Mouse (Mus musculus) kidney, adult 18-20 months (tissue): ENCODE data around the gene Cntn3.

Source experiments
- DNase-seq: peaks from one replicate; pipeline ENCODE4 v3.0.0; 2021

The Cntn3 gene

GRCm38 (mm10) chr6:102478320-102479080 lies 94.4 kb downstream of the Cntn3 start:
- no peak for DNase-seq

GRCm38 (mm10) chr6:102438353-102438752 lies 134.5 kb downstream of the Cntn3 start:
- no peak for DNase-seq

- no peak for DNase-seq
Measured at GRCm38 (mm10) chr6:102427549-102427948, 145.4 kb downstream of the Cntn3 start.

GRCm38 (mm10) chr6:102421781-102422180 lies 151.1 kb downstream of the Cntn3 start:
- no peak for DNase-seq

- DNase-seq, result no peak
Measured at GRCm38 (mm10) chr6:102388590-102388989, 184.3 kb downstream of the Cntn3 start.

GRCm38 (mm10) chr6:102372112-102372511 lies 200.8 kb downstream of the Cntn3 start:
- DNase-seq, result no peak

- no peak for DNase-seq
Measured at GRCm38 (mm10) chr6:102363880-102364279, 209.0 kb downstream of the Cntn3 start.

- no peak for DNase-seq
Measured at GRCm38 (mm10) chr6:102363291-102363832, 209.5 kb downstream of the Cntn3 start.

- no peak for DNase-seq
Measured at GRCm38 (mm10) chr6:102332144-102332543, 240.8 kb downstream of the Cntn3 start.

- DNase-seq, result no peak
Measured at GRCm38 (mm10) chr6:102326711-102327110, 246.2 kb downstream of the Cntn3 start.

GRCm38 (mm10) chr6:102322614-102323284 lies 250.2 kb downstream of the Cntn3 start:
- DNase-seq, result no peak

- no peak for DNase-seq
Measured at GRCm38 (mm10) chr6:102319755-102320154, 253.1 kb downstream of the Cntn3 start.

GRCm38 (mm10) chr6:102282889-102283288 lies 290.0 kb downstream of the Cntn3 start:
- DNase-seq, result no peak

- DNase-seq, result no peak
Measured at GRCm38 (mm10) chr6:102231015-102231414, 341.9 kb downstream of the Cntn3 start.

GRCm38 (mm10) chr6:102186316-102186715 lies 386.6 kb downstream of the Cntn3 start:
- DNase-seq, result no peak

- no peak for DNase-seq
Measured at GRCm38 (mm10) chr6:102170913-102171312, 402.0 kb downstream of the Cntn3 start.

GRCm38 (mm10) chr6:102161186-102161585 lies 411.7 kb downstream of the Cntn3 start:
- no peak for DNase-seq

GRCm38 (mm10) chr6:102121676-102122075 lies 451.2 kb downstream of the Cntn3 start:
- DNase-seq, result no peak

GRCm38 (mm10) chr6:102120003-102120402 lies 452.9 kb downstream of the Cntn3 start:
- no peak for DNase-seq

GRCm38 (mm10) chr6:102113629-102114028 lies 459.3 kb downstream of the Cntn3 start:
- DNase-seq, result no peak
